Mouse (Mus musculus) frontal cortex, adult 2 months (tissue): ENCODE measurements around the gene Lgmn. TPM values are rescaled to one million over a fixed set of nuclear protein-coding genes. Genes with fewer than 3 reads are reported as not detected.

ENCODE experiments used
- DNase-seq, 2 experiments: peaks; one replicate each; pipeline ENCODE4 v3.0.0; 2022; ENCODE audit warnings: low spot score in 1 of 2; ENCODE audit errors: extremely low spot score in 1 of 2
- polyA plus RNA-seq: library from polyadenylated mRNA; depleted of rRNA; stranded (reverse); fragments of >200 nt; gene quantifications from 2 replicates; pipeline ENCODE4 v1.2.3, GENCODE M21; 2012

The Lgmn gene
- polyA plus RNA-seq, 1 experiment: 121 TPM

DNA sequence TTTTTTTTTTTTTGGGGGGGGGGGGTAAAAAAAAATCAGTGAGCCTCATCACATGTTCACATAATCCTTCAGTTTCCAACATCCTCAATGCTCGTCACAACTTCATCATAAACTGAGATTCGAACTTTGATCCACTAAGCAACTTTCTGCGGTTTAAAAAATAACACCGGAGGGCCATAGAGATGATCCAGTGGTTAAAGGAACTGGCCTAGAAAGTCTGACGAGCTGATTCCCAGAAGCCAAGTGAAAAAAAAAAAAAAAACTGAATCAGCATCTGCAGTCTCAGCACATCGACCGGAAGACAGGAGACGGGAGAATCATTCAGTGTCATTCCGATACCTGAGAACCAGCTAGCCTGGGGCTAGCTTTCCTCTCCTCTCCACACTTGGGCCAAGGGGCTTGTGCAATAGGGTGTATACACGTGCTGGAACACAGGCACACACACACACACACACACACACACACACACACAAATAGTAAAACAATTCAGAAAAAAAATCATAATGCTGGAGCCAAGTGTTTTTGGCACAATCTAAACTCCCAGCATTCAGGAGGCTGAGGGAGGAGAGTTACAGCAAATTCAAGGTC, 2.6 kb downstream of the Lgmn start:
- no peak for DNase-seq

DNA sequence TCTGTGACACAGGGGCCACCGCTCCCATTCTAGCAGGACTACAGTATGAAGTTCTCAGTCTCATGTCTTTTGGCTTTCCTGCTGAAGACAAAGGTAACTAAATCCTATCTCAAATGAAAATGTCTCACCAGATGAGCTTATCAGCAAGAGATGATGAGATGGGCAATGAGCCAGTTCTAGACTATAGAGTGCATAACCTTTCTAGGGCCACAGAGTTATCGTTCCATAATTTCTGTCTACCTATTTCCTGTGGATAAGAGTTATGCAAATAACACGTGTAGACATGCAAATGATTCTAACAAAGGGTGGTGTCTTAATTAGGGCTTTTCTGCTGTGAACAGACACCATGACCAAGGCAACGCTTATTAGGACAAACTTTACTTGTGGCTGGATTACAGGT, 5.5 kb downstream of the Lgmn start:
- no peak for DNase-seq

DNA sequence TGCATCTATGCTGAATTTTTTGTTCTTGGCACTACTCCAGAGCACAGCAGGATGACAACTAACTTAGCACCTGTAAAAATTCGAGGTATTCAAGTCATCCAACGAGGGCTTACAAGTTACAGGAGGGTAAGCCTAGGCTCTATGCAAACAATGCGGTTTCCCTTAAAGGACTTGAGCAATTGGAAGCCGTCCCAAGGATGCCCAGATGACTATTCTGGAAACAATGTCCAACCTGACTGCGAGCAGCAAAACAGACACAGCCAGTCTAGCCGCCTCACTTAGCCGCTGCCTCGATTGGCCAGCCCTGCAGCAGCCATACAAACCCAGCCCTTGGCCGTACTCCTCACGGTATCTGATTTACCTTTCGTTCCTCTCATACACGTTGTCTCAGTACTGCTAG, 7.4 kb downstream of the Lgmn start:
- DNase-seq: no peak

DNA sequence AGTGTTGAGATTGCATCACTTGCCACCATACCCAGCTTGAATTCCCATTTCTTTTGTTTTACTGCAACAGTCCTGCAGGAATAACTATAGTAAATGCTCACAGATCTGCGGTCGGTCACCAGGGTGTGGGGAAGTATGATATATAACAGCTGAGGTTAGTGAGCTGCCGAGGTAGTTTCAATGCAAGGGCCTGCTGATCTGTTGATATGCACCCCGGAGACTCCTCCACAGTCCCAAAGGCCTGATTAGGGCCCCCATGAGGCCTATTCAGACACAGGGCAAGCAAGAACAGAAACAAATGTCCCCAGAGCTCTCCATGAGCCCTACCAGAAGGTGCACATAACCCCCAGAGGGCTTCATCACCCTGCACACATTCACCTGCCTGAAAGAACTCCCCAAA, 9.4 kb downstream of the Lgmn start:
- no peak for DNase-seq

DNA sequence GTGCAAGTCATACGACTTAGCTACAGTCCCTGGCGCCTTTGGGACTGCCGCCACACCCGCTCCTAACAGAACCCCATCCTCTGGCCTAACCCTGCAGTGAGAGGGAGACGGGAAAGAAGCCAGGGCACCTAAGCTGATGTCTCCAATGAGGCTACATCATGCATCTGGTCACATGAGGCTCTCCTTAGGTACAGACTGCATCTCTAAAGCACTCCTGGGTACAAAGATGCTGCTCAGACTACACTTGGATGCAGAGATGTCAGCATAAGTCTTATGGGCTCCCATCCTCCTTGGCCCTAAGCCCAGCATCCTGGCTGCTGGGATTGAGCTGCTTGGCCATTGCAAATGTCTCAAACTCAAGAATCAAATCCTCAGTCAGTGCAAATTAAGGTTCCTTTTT, 10.0 kb downstream of the Lgmn start:
- DNase-seq: no peak

DNA sequence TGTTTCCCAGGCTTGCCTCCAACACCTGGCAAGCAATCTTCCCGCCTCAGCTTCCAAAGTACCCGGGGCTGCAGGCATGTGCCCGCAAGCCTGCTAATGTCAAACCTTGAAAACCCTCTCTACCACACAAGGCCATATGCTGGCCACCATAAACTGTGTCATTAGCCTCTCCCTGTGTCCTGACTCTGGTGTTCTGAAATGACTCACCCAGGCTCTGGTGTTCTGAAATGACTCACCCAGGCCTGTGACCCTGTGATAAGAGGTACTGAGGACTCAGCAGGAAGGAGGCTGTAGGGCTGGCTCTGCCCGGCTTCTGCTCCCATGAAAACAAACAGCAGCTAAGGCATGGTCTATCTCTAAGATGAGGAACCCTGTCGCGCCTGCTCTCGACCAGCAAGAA, 13.3 kb downstream of the Lgmn start:
- DNase-seq: no peak

DNA sequence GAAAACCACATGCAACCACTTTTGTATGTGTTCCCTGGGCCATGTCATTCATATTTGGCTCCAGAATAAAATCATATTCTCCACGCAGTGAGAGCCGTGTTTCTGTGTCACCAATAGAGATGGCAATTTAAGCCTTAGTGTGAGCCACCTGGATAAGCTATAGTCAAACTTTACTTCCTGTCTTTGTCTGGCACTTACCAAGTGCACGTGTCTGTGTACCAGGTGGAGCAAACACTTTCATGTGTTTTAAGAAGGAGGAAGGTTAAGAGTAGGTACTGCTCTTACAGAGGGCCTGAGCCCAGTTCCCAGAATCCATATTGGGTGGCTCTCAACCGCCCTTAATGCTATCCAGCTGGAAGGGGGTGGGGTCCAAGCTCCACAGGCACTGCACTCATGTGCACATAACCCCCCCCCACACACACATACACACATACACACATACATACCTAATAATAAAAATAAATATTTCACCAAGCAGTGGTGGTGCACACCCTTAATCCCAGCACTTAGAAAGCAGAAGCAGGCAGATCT, 14.5 kb downstream of the Lgmn start:
- no peak for DNase-seq

DNA sequence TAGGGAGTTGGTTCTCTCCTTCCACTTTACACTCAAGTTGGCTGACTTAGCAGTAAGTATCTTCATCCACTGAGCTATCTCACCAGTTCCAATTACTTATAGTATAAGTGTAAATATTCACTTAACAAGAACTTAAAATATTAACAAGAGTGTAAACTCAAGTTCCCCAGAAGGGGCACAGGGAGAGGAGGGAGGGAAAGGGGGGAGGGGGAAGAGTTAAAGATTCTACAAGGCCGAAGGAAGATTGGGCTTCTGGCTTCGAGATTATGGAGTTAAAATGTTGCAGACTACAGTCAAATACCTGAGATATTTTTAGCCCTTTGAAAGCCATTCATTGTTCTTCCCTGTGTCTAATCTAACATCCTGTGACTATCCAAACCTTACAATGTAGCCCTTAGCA, 15.2 kb downstream of the Lgmn start:
- DNase-seq: no peak

DNA sequence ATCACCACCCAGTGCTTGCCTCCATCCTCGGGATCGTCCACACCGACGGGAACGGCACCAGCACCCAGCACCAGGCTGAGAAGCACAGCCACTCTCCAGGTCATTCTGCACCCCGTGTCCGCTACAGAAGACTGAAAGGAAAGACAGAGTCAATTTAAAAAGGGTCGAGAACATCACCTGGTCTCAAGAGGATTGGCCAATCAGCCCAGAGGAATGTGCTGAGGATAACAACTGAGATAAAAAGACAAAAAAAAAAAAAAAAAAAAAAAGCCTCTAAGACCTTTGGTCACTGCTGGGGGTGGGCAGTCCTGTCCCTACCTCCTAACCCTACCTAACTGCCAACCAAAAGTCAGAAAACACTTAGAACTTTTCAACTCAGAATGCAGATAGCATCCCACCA, 16.0 kb downstream of the Lgmn start:
- no peak for DNase-seq

DNA sequence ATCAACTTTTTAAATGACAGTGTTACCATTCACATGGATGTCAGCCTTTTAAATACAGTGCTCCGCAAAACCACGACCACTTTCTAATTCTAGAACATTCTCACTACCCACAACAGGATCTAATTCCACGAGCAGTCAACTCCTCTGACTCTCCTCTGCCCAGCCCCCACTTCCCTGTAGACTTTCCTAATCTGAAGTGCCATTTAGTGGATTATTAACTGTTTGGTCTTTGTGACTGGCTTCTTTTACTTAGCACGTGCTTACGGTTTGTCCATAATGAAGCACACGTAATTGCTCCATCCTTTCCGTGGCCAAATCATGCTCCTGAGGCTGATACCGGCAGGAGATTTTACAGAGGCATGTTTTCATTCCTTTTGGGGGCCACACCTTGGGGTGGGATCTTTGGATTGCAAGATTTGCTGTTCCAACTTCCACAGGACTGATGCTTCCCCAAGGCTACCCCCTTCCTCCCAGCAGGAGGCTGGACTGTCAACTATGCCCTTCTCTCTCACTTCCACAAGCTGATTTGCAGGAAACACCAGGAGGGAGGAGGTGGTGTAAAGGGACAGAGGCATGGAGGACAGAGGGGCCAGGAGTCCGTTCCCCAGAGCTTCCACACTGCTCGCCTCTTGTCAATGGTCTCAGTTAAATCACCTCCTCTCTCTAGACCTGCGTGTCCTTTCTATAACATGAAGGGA, 16.8 kb downstream of the Lgmn start:
- no peak for DNase-seq

DNA sequence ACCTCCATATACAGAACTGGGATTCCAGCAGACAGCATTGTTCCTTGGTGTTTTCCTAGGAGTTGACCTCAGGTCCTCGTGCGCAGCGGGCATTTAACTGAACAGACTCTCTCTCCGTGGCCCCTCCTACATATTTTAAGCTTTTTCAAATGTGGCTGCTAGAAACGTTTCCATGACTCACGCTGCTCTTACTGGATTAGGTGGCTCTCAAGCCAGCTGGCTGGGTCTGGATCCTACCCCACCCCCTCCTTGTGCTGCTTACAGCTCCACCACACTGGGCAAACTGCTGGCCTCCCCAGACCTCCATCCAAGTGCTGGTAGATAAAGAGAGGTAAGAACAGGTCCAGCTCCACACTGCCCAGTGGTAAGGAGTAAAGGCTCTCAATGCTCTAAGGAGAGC, 17.5 kb downstream of the Lgmn start:
- DNase-seq: peak in 1 of 2 experiments; percentile 72

DNA sequence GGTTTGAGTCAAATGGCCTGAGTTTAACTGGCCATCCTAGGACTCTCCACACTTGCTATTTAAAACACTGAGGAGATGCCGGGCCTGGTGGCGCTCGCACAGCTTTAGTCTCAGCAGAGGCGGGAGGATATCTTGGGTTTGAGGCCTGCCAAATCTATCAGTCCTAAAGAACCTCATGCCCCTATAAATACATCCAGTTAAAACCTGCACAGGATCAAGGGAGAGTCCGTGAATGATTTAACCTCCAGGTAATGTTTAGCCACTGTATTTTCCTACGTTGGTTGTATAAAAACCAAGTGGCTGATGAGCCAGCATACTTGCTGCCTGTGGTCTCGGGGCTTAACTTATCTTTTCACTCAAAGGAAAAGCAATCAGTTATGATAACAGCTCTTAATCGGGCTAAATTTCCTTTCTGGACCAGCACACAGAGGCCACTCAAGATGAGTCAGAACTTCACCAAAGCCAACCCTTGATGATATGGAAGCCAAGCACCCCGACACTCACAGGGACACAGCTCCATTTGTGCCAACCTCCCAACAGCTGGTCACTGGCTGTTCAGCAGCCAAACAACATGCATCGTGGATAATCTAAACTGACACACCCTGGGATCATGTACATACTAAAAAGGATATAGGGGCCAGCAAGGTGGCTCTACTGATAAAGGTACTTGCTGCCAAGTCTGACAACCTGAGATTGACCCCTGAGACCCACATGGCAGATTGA, 19.3 kb downstream of the Lgmn start:
- no peak for DNase-seq

DNA sequence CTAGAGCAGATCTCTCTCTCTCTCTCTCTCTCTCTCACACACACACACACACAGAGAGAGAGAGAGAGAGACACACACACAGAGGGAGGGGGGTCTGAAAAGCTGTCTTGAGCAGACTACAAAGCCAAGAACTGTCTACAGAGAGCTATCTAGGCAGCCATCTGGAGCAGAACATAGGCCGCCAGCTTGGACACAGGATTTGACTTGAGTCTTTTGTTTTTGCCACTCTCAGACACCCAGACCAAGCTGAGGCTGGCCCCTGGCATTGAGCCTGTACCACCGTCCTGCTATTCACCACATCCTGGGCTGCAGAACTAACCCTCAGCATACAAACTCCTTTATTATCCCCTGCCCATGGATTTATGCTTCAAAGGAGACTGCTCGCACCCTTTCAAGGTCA, 20.1 kb downstream of the Lgmn start:
- DNase-seq: peak in 1 of 2 experiments; percentile 32

DNA sequence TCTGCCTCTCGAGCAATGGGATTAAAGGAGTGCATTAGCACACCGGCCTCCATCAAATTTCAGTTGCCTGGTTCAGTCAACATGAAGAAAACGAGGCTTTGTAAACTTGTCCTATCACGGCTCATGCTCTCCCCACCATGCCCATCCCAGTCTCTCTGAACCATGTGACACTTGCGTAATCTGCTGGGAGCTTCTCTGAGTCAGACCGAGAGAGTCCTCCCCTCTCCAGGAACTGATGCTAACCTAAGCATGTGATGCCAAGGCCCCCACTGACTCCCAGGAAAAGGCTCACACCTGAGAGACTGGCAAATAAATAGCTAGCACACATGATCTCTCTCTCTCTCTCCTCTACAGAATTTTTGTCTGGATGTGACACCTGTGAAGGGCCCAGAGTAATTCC, 21.9 kb downstream of the Lgmn start:
- DNase-seq: no peak

DNA sequence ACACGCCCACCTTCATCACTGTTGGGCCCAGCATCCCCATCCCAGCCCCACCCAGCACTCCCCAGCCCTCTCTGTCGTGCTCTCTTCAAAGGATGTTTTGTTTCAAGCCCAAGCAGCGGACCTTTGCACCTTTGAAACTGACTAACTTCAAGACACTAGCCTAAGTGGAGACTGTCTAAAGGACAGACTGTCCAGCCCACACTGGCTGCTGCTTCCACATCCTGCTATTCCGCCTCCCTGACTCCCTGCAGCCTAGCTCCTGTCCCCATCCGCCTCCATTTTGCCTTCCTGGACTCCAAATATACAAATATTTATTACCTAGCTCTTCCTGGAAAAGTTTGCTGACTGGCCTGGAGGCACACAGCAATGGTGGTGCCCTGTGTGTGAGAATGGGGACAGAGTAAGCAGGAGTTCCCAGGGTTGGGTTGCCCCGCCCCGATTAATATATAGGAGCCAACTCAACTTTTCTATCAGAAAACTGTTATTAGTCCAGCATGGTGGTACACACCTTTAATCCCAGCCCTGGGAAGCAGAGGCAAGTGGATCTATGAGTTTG, 22.6 kb downstream of the Lgmn start:
- no peak for DNase-seq

DNA sequence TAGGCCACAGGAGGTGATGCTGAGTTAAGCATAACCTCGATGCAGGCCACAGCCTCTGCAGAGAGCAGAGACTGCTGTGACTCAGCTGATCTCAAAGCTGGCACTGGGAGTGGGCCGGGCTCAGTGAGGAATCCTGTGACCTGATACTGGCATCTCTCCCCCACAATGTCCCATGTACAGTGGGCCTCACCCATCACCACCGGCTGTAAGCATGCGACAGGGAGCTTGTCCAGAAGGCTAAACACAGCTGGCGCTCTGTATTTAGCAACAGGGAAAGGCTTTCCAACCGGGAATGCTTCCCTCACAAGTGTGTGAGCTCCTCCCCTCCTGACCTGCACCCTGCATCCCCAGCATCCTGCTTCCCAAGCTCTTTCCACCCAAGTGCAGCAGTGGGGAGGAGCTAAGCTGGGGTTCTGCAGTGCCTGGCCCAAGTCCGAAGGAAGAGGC, 23.2 kb downstream of the Lgmn start:
- DNase-seq: peak; percentile 44 to 65

DNA sequence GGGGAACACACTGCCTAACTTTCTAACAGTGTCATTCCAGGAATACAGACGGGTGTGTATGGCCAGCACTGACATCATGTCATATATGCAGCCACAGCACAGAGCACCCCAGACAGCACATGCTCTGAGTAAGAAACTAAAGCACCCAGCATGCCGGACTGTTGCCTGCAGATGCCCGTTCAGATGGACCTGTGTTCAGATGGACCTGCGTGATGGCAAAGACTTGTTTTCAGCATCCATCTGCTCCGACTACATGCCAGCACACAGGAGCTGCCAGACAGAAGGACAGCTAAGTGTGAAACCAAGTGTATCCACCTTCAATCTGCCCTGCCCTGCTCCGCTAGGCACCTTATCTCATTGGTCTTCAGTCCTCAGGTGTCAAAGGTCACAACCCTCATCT, 24.9 kb downstream of the Lgmn start:
- DNase-seq: no peak

DNA sequence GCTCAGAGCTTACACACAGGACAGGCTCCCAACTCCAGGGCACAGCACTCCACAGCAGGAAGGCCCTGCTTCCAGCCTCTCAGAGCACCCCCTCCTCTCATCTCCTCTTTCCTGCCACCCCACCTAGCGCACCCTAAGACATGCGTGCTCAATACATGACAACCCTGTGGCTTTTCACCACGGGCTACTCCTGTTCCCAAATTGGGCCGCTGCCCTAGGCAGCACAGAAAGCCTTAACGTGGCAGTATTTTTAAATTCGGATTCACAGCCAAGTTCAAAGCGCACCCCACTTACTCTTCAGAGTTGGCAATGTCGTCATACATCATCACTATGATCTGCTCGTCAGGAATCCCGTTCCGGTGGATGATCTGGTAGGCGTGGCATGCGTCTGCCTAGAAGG, 26.4 kb downstream of the Lgmn start:
- no peak for DNase-seq

DNA sequence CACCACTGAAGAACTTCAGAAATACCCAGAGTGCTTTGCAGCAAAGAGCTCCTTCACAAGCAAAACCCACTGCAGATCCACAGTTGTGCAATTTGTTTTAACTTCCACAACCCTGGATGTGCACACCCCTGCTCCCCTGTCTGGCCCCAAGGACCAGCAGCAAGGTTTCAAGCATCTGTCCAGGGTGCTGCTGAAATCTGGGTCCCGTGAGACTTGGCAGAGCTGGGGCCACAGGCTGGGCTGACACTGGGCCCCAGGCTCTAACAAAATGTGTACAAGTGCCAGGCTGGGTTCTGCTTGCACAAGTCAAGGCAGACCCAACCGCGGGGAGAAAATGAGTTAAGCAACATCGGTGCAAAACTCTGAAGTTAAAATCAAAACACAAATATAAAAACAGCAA, 41.0 kb downstream of the Lgmn start:
- no peak for DNase-seq

DNA sequence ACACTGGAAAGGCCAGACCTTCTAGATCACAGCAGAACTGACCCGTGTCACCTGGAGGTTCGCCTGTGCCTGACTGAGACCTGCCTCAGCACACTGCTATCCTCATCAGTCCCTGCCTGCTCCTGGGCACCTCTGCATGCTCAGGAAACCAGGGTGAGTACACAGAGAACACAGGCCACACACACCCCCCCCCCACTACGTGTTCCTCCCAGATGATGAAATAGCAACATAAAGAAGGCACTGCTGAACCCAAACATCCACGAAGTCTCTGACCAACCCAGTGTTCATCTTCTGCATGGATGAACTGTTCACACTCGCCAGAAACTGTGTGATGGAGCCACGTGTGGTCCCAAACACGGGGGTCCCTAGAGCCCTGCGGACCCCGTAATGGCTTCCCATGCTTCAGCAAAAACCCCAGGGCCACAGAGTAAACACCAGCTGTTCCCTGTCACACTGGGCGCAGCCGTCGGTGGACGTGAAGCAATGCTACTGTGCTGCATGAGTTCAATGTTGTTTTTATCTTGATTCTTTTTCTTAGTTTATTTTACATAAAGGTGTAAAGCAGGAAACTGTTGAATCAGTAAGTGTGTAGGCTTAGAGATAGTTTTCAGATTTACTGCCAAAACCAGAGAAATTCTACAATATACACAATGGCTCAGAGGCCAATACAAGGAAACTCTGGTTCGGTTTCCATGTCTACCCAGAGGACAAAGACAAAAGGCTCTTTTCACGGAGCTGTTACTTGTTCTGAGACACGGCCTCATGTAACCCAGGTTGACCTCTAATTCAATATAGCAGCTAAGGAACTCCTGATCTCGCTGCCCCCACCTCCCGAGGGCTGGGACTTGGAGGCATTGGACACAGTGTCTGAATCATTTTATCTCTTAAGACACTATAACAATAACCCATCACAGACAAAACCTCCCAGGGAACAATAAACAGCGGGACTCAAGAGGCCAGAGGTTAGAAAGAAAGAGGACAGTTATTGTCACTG, 43.3 kb downstream of the Lgmn start:
- DNase-seq: no peak
